Mouse (Mus musculus) liver, embryonic 16.5 days (tissue): ENCODE measurements around the gene Smoc1. TPM values are rescaled to one million over a fixed set of nuclear protein-coding genes. Genes with fewer than 3 reads are reported as not detected.

Source experiments
- ATAC-seq: fragments of 200-750 bp; cut with Nextera tagmentation; 2 replicates; pipeline ENCODE4 v1.8.0; 2017; ENCODE audit warnings: low read depth, mild to moderate bottlenecking, moderate number of reproducible peaks, moderate library complexity
- H3K27ac ChIP-seq: fragments of 300-500 bp; sonication (generic); 2 replicates; pipeline ENCODE4 v1.5.1; 2014; ENCODE audit warnings: mild to moderate bottlenecking, low read length
- H3K27me3 ChIP-seq: fragments of 300-500 bp; sonication (generic); 2 replicates; pipeline ENCODE4 v1.6.1; 2014; ENCODE audit warnings: low read depth, low read length, mixed read lengths; ENCODE audit not compliant: control insufficient read depth, insufficient read depth
- H3K36me3 ChIP-seq: fragments of 300-500 bp; sonication (generic); 2 replicates; pipeline ENCODE4 v1.6.1; 2014; ENCODE audit warnings: mild to moderate bottlenecking; ENCODE audit not compliant: control insufficient read depth, insufficient read depth
- H3K4me1 ChIP-seq: fragments of 300-500 bp; sonication (generic); 2 replicates; pipeline ENCODE4 v1.6.1; 2014; ENCODE audit warnings: low read depth, low read length, mixed read lengths; ENCODE audit not compliant: control insufficient read depth
- H3K4me2 ChIP-seq: fragments of 300-500 bp; sonication (generic); 2 replicates; pipeline ENCODE4 v1.6.1; 2014; ENCODE audit warnings: low read depth, low read length, mixed read lengths
- H3K4me3 ChIP-seq: fragments of 300-500 bp; sonication (generic); 2 replicates; pipeline ENCODE4 v1.5.1; 2014; ENCODE audit warnings: low read depth, mild to moderate bottlenecking, low read length
- H3K9ac ChIP-seq: fragments of 300-500 bp; sonication (generic); 2 replicates; pipeline ENCODE4 v1.6.1; 2014; ENCODE audit warnings: low read depth, low read length
- H3K9me3 ChIP-seq: fragments of 300-500 bp; sonication (generic); replicated peaks from 2 replicates; pipeline ENCODE4 v1.6.1; 2016; ENCODE audit warnings: low read length; ENCODE audit not compliant: control insufficient read depth
- WGBS: fragments of 180-500 bp; shearing (Covaris S2); extraction: QIAGEN DNeasy Blood & Tissue Kit; methylation state at CpG from one replicate; pipeline ENCODE4 v1.1.7; 2014; ENCODE audit not compliant: insufficient replicate concordance; 5-methylcytosine and 5-hydroxymethylcytosine counted together
- polyA plus RNA-seq: library from polyadenylated mRNA; unstranded; fragments of >200 nt; fragmentation: Nextera tagmentation; extraction: Ambion mirVana; gene quantifications from 2 replicates; pipeline ENCODE4 v1.2.1, GENCODE M21; 2015

Gene Smoc1
- polyA plus RNA-seq, 1 experiment from 2014 or later, result 15.9 TPM

DNA sequence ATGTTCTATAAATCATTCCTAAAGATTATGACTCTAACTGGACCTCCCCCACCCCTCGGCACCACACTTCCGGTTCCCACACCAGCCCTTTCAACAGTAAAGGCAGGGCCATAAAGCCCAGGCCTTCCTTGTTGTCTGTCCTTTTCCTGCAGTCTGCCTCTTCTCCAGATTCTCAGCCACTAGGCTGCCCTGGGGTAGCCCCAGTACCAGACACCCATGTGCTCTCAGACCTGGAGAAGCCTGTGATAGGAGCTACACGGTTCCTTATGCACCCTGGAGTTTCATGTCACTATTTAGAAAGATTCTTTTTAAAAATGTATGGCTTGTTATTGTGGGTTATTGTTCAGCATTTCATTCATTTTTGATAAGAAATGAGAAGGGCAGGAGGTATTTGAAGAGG lies 133.8 kb downstream of the Smoc1 start:
- Histone ChIP-seq H3K36me3 (no peaks in the 10 kb centered on the region), H3K9me3 (no peaks in the 10 kb centered on the region), H3K4me3 (no peak overlapping the region), H3K4me2 (no peak overlapping the region), H3K4me1 (no peaks in the 10 kb centered on the region; the same call in 1 of the 2 replicates), H3K9ac (no peak overlapping the region), H3K27me3 (no peaks in the 10 kb centered on the region), H3K27ac (no peak overlapping the region)
- no peak for ATAC-seq
- 44% methylated on average over 3 of the region's 3 CpGs for WGBS

GRCm38 (mm10) chr12:81160831-81161230 lies 134.2 kb downstream of the Smoc1 start:
- Histone ChIP-seq H3K4me2 (no peak overlapping the region), H3K27me3 (no peaks in the 10 kb centered on the region), H3K4me3 (no peak overlapping the region), H3K9me3 (no peaks in the 10 kb centered on the region), H3K4me1 (no peaks in the 10 kb centered on the region; the same call in 1 of the 2 replicates), H3K9ac (no peak overlapping the region), H3K27ac (no peak overlapping the region), H3K36me3 (no peaks in the 10 kb centered on the region)
- WGBS, result 51% methylated on average over 5 of the region's 5 CpGs
- ATAC-seq, result no peak

- H3K9me3 ChIP-seq, result no peaks in the 10 kb centered on the region
- 59% methylated on average over 2 of the region's 2 CpGs for WGBS
- no peak overlapping the region for H3K4me3 ChIP-seq
- H3K27me3 ChIP-seq, result no peaks in the 10 kb centered on the region
- no peak overlapping the region for H3K4me2 ChIP-seq
- H3K9ac ChIP-seq, result no peak overlapping the region
- no peak overlapping the region for H3K27ac ChIP-seq
- H3K36me3 ChIP-seq, result no peaks in the 10 kb centered on the region
- no peak for ATAC-seq
- H3K4me1 ChIP-seq, result no peaks in the 10 kb centered on the region; the same call in 1 of the 2 replicates
Measured at GRCm38 (mm10) chr12:81161282-81161681, 134.7 kb downstream of the Smoc1 start.

- H3K4me2 ChIP-seq, result no peak overlapping the region
- no peaks in the 10 kb centered on the region for H3K27me3 ChIP-seq
- H3K4me3 ChIP-seq, result no peak overlapping the region
- ATAC-seq, result no peak
- H3K9me3 ChIP-seq, result no peaks in the 10 kb centered on the region
- no peaks in the 10 kb centered on the region for H3K36me3 ChIP-seq
- 64% methylated on average over 3 of the region's 3 CpGs for WGBS
- H3K4me1 ChIP-seq, result no peaks in the 10 kb centered on the region
- H3K9ac ChIP-seq, result no peak overlapping the region
- H3K27ac ChIP-seq, result no peak overlapping the region
Measured at GRCm38 (mm10) chr12:81163131-81163530, 136.5 kb downstream of the Smoc1 start.

- H3K4me3 ChIP-seq, result no peak overlapping the region
- H3K4me2 ChIP-seq, result no peak overlapping the region
- no peaks in the 10 kb centered on the region for H3K36me3 ChIP-seq
- H3K27me3 ChIP-seq, result no peaks in the 10 kb centered on the region
- H3K27ac ChIP-seq, result no peak overlapping the region
- 44% methylated on average over 3 of the region's 3 CpGs for WGBS
- H3K9ac ChIP-seq, result no peak overlapping the region
- H3K9me3 ChIP-seq, result no peaks in the 10 kb centered on the region
- no peak for ATAC-seq
- no peaks in the 10 kb centered on the region for H3K4me1 ChIP-seq
Measured at GRCm38 (mm10) chr12:81163566-81163965, 137.0 kb downstream of the Smoc1 start.

- no peak overlapping the region for H3K4me3 ChIP-seq
- no peak for ATAC-seq
- no peaks in the 10 kb centered on the region for H3K9me3 ChIP-seq
- 21% methylated on average over 10 of the region's 10 CpGs for WGBS
- H3K4me1 ChIP-seq, result no peaks in the 10 kb centered on the region
- no peaks in the 10 kb centered on the region for H3K36me3 ChIP-seq
- H3K9ac ChIP-seq, result no peak overlapping the region
- no peak overlapping the region for H3K4me2 ChIP-seq
- no peaks in the 10 kb centered on the region for H3K27me3 ChIP-seq
- no peak overlapping the region for H3K27ac ChIP-seq
Measured at GRCm38 (mm10) chr12:81166092-81166491, 139.5 kb downstream of the Smoc1 start.

DNA sequence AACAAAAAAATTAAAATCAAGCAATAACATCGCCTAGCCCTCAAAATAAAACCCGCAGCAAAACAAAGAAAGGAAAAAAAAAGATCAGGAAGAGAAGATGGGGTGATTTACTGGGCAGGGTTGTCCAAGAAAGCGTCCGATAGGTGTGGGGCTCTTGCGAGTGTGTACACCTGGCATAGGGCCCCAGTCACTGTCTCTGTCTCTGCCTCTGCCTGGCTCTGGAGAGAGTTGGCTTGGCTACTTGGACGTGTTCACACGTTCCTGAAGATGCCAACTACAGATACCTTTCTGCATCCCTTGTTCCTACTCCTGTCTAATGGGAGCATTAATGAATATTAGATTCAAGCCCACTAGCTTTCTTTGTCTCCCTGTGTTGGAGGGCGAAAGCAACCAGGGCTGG lies 140.0 kb downstream of the Smoc1 start:
- H3K27ac ChIP-seq, result no peak overlapping the region
- H3K4me1 ChIP-seq, result no peaks in the 10 kb centered on the region
- no peak for ATAC-seq
- 63% methylated on average over 8 of the region's 8 CpGs for WGBS
- no peak overlapping the region for H3K9ac ChIP-seq
- H3K4me3 ChIP-seq, result no peak overlapping the region
- H3K27me3 ChIP-seq, result no peaks in the 10 kb centered on the region
- H3K36me3 ChIP-seq, result no peaks in the 10 kb centered on the region
- no peak overlapping the region for H3K4me2 ChIP-seq
- H3K9me3 ChIP-seq, result no peaks in the 10 kb centered on the region

- H3K36me3 ChIP-seq, result no peaks in the 10 kb centered on the region
- H3K4me3 ChIP-seq, result no peak overlapping the region
- H3K27me3 ChIP-seq, result no peaks in the 10 kb centered on the region
- no peaks in the 10 kb centered on the region for H3K4me1 ChIP-seq
- H3K9ac ChIP-seq, result no peak overlapping the region
- no peak overlapping the region for H3K4me2 ChIP-seq
- no peaks in the 10 kb centered on the region for H3K9me3 ChIP-seq
- WGBS, result 67% methylated on average over 9 of the region's 9 CpGs
- no peak overlapping the region for H3K27ac ChIP-seq
- no peak for ATAC-seq
Measured at GRCm38 (mm10) chr12:81167142-81167541, 140.5 kb downstream of the Smoc1 start.

- 86% methylated on average over 7 of the region's 7 CpGs for WGBS
- Histone ChIP-seq H3K4me1 (no peaks in the 10 kb centered on the region), H3K27ac (no peak overlapping the region), H3K36me3 (no peaks in the 10 kb centered on the region), H3K9me3 (no peaks in the 10 kb centered on the region), H3K9ac (no peak overlapping the region), H3K27me3 (no peaks in the 10 kb centered on the region), H3K4me2 (no peak overlapping the region), H3K4me3 (no peak overlapping the region)
- no peak for ATAC-seq
Measured at GRCm38 (mm10) chr12:81168031-81168430, 141.4 kb downstream of the Smoc1 start.
